Mouse (Mus musculus): ENCODE data around the gene Ppip5k2.

- TF ChIP-seq CTCF (conservative IDR thresholded peaks at IDR 0.05; ENCODE audit: low read length): no peak
- no peak for TF ChIP-seq NANOG (IDR thresholded peaks at IDR 0.05; ENCODE audit: borderline replicate concordance, low read length)
Observed at GRCm38 (mm10) chr1:97787674-97788073, 17.5 kb upstream of the Ppip5k2 start.

All from E14TG2a.4 (cell line).